8 mouse cellular contexts compared by ENCODE assay signal in the genomic region with DNA sequence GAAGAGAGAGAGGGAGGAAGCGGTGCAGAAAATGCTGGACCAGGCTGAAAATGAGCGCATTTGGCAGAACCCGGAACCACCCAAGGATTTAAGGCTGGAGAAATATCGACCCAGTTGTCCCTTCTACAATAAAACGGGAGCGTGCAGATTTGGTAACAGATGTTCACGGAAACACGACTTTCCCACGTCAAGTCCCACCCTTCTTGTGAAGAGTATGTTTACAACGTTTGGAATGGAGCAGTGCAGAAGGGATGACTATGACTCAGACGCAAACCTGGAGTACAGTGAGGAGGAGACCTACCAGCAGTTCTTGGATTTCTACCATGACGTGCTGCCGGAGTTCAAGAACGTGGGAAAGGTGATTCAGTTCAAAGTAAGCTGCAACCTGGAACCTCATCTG. TPM values are rescaled to one million over a fixed set of nuclear protein-coding genes. Genes with fewer than 3 reads are reported as not detected.
DNase-seq lines count a peak whose midpoint lies in the region; ATAC-seq and TF ChIP-seq lines count a peak whose summit lies in the region.

No protein-coding gene starts in this region.

- H3K27ac ChIP-seq in kidney, adult 2 months (ENCODE audit: insufficient read depth, low read depth, low read length) = no peak overlapping the region
- H3K27ac ChIP-seq in heart, embryonic 15.5 days = peak overlapping the region; percentile 66; the same call in 1 of the 2 replicates
- peak overlapping the region; percentile 80 for H3K27ac ChIP-seq in liver, postnatal 0 days (ENCODE audit: low read depth)

- H3K4me2 ChIP-seq in heart, embryonic 15.5 days = peak overlapping the region; percentile 59
- H3K4me2 ChIP-seq in liver, postnatal 0 days (ENCODE audit: low read depth, low read length) = peak overlapping the region; percentile 67

- DNase-seq in kidney, adult 2 months = no peak
- no peak for DNase-seq in kidney, postnatal 14 days
- peak; percentile 53 for DNase-seq in NIH3T3 (ENCODE audit: low read depth)
- DNase-seq in liver, postnatal 0 days = no peak
- DNase-seq in c-Kit-positive CD71-positive TER-119-positive erythroid progenitor cells, embryonic 14.5 days (ENCODE audit: low spot score) = no peak
- no peak for DNase-seq in gastrocnemius, postnatal 14 days
- DNase-seq in kidney, adult 11 months = no peak

- intact Hi-C loops in gastrocnemius, postnatal 14 days (cut with DNase I; ENCODE audit: low total_unique reads) = no loop called here

- TF ChIP-seq CTCF in kidney, adult 2 months (conservative IDR thresholded peaks at IDR 0.05; ENCODE audit: insufficient read depth, insufficient read length, low read depth, low read length) = no peak
- TF ChIP-seq CTCF in liver, postnatal 0 days (IDR thresholded peaks at IDR 0.05; ENCODE audit: low read depth) = no peak

- H3K27me3 ChIP-seq in kidney, adult 2 months (replicated peaks; ENCODE audit: control insufficient read depth, insufficient read depth, low read length) = no peaks in the 10 kb centered on the region
- no peaks in the 10 kb centered on the region for H3K27me3 ChIP-seq in heart, embryonic 15.5 days
- no peaks in the 10 kb centered on the region for H3K27me3 ChIP-seq in liver, postnatal 0 days (ENCODE audit: insufficient read depth, low read length)

- H3K4me1 ChIP-seq in kidney, adult 2 months (ENCODE audit: control insufficient read depth, insufficient read depth, low read length) = peaks cover 4% of the 10 kb centered on the region; the same call in 1 of the 2 replicates
- peaks cover 13% of the 10 kb centered on the region for H3K4me1 ChIP-seq in heart, embryonic 15.5 days (replicated peaks)
- H3K4me1 ChIP-seq in liver, postnatal 0 days (ENCODE audit: insufficient read depth) = peaks cover 12% of the 10 kb centered on the region

- WGBS in kidney, adult 2 months = 50% methylated on average over 14 of the region's 14 CpGs
- WGBS in heart, embryonic 15.5 days = 51% methylated on average over 14 of the region's 14 CpGs
- WGBS in liver, postnatal 0 days (ENCODE audit: insufficient replicate concordance) = 46% methylated on average over 14 of the region's 14 CpGs

- H3K36me3 ChIP-seq in kidney, adult 2 months (ENCODE audit: control insufficient read depth, insufficient read depth, low read length) = no peaks in the 10 kb centered on the region
- peaks cover 19% of the 10 kb centered on the region; the same call in 1 of the 2 replicates for H3K36me3 ChIP-seq in heart, embryonic 15.5 days
- peaks cover 18% of the 10 kb centered on the region for H3K36me3 ChIP-seq in liver, postnatal 0 days (replicated peaks; ENCODE audit: insufficient read depth, low read length)

- TF ChIP-seq POLR2A in kidney, adult 2 months (IDR thresholded peaks at IDR 0.05; ENCODE audit: low read depth, low read length) = no peak

- H3K9ac ChIP-seq in heart, embryonic 15.5 days = peak overlapping the region; percentile 53
- peak overlapping the region; percentile 66 for H3K9ac ChIP-seq in liver, postnatal 0 days (replicated peaks)

- H3K9me3 ChIP-seq in heart, embryonic 15.5 days (replicated peaks) = no peaks in the 10 kb centered on the region
- no peaks in the 10 kb centered on the region for H3K9me3 ChIP-seq in liver, postnatal 0 days (ENCODE audit: low read length)

- H3K4me3 ChIP-seq in kidney, adult 2 months (ENCODE audit: insufficient read depth, low read depth, low read length) = peak overlapping the region; percentile 53
- H3K4me3 ChIP-seq in heart, embryonic 15.5 days = peak overlapping the region; percentile 58
- peak overlapping the region; percentile 60 for H3K4me3 ChIP-seq in liver, postnatal 0 days (ENCODE audit: low read depth, low read length)

- no peak for TF ChIP-seq EP300 in liver, postnatal 0 days (IDR thresholded peaks at IDR 0.05; ENCODE audit: low read depth)

- no peak for ATAC-seq in heart, embryonic 15.5 days (replicated peaks; ENCODE audit: insufficient number of reproducible peaks, insufficient read depth, low FRiP score, low read depth)
- ATAC-seq in liver, postnatal 0 days = no peak

RNA-seq across cellular contexts. Expression of a gene that starts 1.8 kb away (rescaled TPM):
- 5.9 and 6.1 TPM in 2 replicates for polyA plus RNA-seq in kidney, adult 2 months (2012; rRNA removed)
- 2.4 and 2.7 TPM in 2 replicates for polyA plus RNA-seq in heart, embryonic 15.5 days (2015; fragmentation: Nextera tagmentation; extraction: Ambion mirVana)
- polyA plus RNA-seq in liver, postnatal 0 days (2015; fragmentation: Nextera tagmentation; extraction: Ambion mirVana) = 1.5 and 2.2 TPM in 2 replicates
- total RNA-seq in gastrocnemius, postnatal 14 days (2021) = 10 to 100 TPM in 1 of 2 experiments, 1 to 10 TPM in 1; 8.8 to 10.5 TPM

RNA-seq across cellular contexts. Expression of a gene that starts 8.3 kb away (rescaled TPM):
- polyA plus RNA-seq in kidney, adult 2 months (2012; rRNA removed) = 1.4 and 1.7 TPM in 2 replicates
- 6.9 and 10.8 TPM in 2 replicates for polyA plus RNA-seq in heart, embryonic 15.5 days (2015; fragmentation: Nextera tagmentation; extraction: Ambion mirVana)
- polyA plus RNA-seq in liver, postnatal 0 days (2015; fragmentation: Nextera tagmentation; extraction: Ambion mirVana) = 11.7 and 13.0 TPM in 2 replicates
- 1 to 10 TPM; 3.2 to 3.6 TPM for total RNA-seq in gastrocnemius, postnatal 14 days (2021)

RNA-seq across cellular contexts. Expression of a gene that starts 8.6 kb away (rescaled TPM):
- polyA plus RNA-seq in kidney, adult 2 months (2012; rRNA removed) = 23.5 and 35.7 TPM in 2 replicates
- 291 and 351 TPM in 2 replicates for polyA plus RNA-seq in heart, embryonic 15.5 days (2015; fragmentation: Nextera tagmentation; extraction: Ambion mirVana)
- 157 and 160 TPM in 2 replicates for polyA plus RNA-seq in liver, postnatal 0 days (2015; fragmentation: Nextera tagmentation; extraction: Ambion mirVana)
- total RNA-seq in gastrocnemius, postnatal 14 days (2021) = 100 to 1,000 TPM; 117 to 122 TPM

RNA-seq across cellular contexts. Expression of a gene that starts 16.7 kb away (rescaled TPM):
- polyA plus RNA-seq in kidney, adult 2 months (2012; rRNA removed) = 109 and 148 TPM in 2 replicates
- 184 and 191 TPM in 2 replicates for polyA plus RNA-seq in heart, embryonic 15.5 days (2015; fragmentation: Nextera tagmentation; extraction: Ambion mirVana)
- 84.3 and 86.6 TPM in 2 replicates for polyA plus RNA-seq in liver, postnatal 0 days (2015; fragmentation: Nextera tagmentation; extraction: Ambion mirVana)
- 100 to 1,000 TPM in 1 of 2 experiments, 10 to 100 TPM in 1; 93.9 to 104 TPM for total RNA-seq in gastrocnemius, postnatal 14 days (2021)

RNA-seq across cellular contexts. Expression of a gene that starts 33.7 kb away (rescaled TPM):
- polyA plus RNA-seq in kidney, adult 2 months (2012; rRNA removed) = 2.5 and 4.0 TPM in 2 replicates
- polyA plus RNA-seq in heart, embryonic 15.5 days (2015; fragmentation: Nextera tagmentation; extraction: Ambion mirVana) = 0.89 and 2.1 TPM in 2 replicates
- 1.5 and 1.6 TPM in 2 replicates for polyA plus RNA-seq in liver, postnatal 0 days (2015; fragmentation: Nextera tagmentation; extraction: Ambion mirVana)
- total RNA-seq in gastrocnemius, postnatal 14 days (2021) = 1 to 10 TPM; 1.7 TPM
